Mouse (Mus musculus) bone marrow, adult 2 months (tissue): Measurements from ENCODE around the gene Trpm5.

Experiments
- CTCF ChIP-seq: fragments of 200-500 bp; IDR thresholded peaks from 2 replicates; pipeline ENCODE4 v1.5.1; 2011; ENCODE audit warnings: low read length, control low read depth; ENCODE audit not compliant: control insufficient read depth, insufficient read depth
- POLR2A ChIP-seq: fragments of 200-500 bp; IDR thresholded peaks from 2 replicates; pipeline ENCODE4 v1.6.1; 2011; ENCODE audit warnings: low read depth, mild to moderate bottlenecking, control low read depth, low read length, borderline replicate concordance; ENCODE audit not compliant: control insufficient read depth

DNA sequence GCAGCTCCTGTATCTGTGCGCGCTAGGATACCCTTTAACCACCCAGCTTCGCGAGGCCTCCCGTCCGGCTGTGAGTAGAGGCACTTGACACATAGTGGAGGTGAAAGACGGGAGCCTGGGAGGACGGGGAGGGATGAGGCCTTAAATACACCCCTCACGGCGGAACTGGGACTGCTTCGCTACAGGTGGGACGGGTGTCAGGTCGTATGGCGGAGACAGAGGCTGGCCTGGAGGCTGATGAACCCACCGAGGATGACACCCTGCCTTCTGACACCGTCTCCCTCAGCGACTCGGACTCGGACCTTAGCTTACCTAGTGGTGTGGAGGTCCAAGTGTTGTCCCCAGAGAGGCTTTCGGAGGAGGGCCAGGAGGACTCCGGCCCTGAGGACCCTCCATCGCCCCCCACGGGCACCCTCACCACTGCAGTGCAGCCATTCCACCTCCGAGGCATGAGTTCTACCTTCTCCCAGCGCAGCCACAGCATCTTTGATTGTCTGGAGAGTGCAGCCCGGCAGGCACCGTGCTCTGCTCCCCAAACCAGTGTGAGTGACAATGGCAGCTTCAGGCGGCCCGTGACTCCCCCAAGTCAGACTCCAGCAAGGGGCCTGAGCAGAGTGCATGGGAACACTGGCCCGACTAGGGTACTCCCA, 24.6 kb downstream of the Trpm5 start:
- no peak for TF ChIP-seq CTCF
- TF ChIP-seq POLR2A, result no peak
